Mouse (Mus musculus) C2C12 (cell line): ENCODE results near the gene Tnfsfm13. TPM values are rescaled to one million over a fixed set of nuclear protein-coding genes. Genes with fewer than 3 reads are reported as not detected.

ENCODE experiments used
- H3K27me3 ChIP-seq: one replicate; pipeline ENCODE4 v1.6.1; 2011; ENCODE audit not compliant: control insufficient read depth, insufficient read depth, insufficient read length
- H3K36me3 ChIP-seq: one replicate; pipeline ENCODE4 v1.6.1; 2011; ENCODE audit not compliant: control insufficient read depth, insufficient read depth
- H3K4me3 ChIP-seq: one replicate; pipeline ENCODE4 v1.5.1; 2011; ENCODE audit warnings: mild to moderate bottlenecking, control low read depth; ENCODE audit not compliant: poor library complexity, insufficient read depth, severe bottlenecking
- H3K79me2 ChIP-seq: one replicate; pipeline ENCODE4 v1.6.1; 2011; ENCODE audit not compliant: control insufficient read depth, insufficient read depth
- H3K79me3 ChIP-seq: one replicate; pipeline ENCODE4 v1.6.1; 2011; ENCODE audit warnings: low read depth, control low read depth
- H3ac ChIP-seq: one replicate; pipeline ENCODE3; 2011; ENCODE audit warnings: low read depth; ENCODE audit not compliant: control insufficient read depth, insufficient read length
- CEBPB ChIP-seq: IDR thresholded peaks from one replicate; pipeline ENCODE4 v1.6.1; 2011; ENCODE audit warnings: low read depth, mild to moderate bottlenecking, control low read depth, moderate library complexity
- CTCF ChIP-seq: IDR thresholded peaks from one replicate; pipeline ENCODE4 v1.5.1; 2011; ENCODE audit not compliant: control insufficient read depth, insufficient read depth, insufficient read length
- FOSL1 ChIP-seq: IDR thresholded peaks from one replicate; pipeline ENCODE4 v1.8.0; 2011; ENCODE audit warnings: mild to moderate bottlenecking, low read length; ENCODE audit not compliant: poor library complexity, insufficient read depth, severe bottlenecking
- MAX ChIP-seq: IDR thresholded peaks from one replicate; pipeline ENCODE4 v1.6.1; 2011; ENCODE audit warnings: mild to moderate bottlenecking, control low read depth
- MYOD1 ChIP-seq: IDR thresholded peaks from one replicate; pipeline ENCODE4 v1.6.1; 2011; ENCODE audit warnings: low read depth; ENCODE audit not compliant: control insufficient read depth, insufficient read length
- MYOG ChIP-seq: IDR thresholded peaks from one replicate; pipeline ENCODE4 v1.6.1; 2011; ENCODE audit not compliant: control insufficient read depth, insufficient read length; ENCODE audit errors: extremely low read depth
- USF1 ChIP-seq: IDR thresholded peaks from one replicate; pipeline ENCODE4 v1.6.1; 2011; ENCODE audit warnings: low read depth, mild to moderate bottlenecking, control low read depth, moderate library complexity
- polyA plus RNA-seq: library from polyadenylated mRNA; unstranded; fragments of >200 nt; fragmentation: generic; extraction: Trizol; gene quantifications from one replicate; pipeline ENCODE4 v1.2.1, GENCODE M21; 2012; ENCODE audit warnings: missing spikeins

Gene Tnfsfm13
- polyA plus RNA-seq, 1 experiment, result 1.5 TPM

DNA sequence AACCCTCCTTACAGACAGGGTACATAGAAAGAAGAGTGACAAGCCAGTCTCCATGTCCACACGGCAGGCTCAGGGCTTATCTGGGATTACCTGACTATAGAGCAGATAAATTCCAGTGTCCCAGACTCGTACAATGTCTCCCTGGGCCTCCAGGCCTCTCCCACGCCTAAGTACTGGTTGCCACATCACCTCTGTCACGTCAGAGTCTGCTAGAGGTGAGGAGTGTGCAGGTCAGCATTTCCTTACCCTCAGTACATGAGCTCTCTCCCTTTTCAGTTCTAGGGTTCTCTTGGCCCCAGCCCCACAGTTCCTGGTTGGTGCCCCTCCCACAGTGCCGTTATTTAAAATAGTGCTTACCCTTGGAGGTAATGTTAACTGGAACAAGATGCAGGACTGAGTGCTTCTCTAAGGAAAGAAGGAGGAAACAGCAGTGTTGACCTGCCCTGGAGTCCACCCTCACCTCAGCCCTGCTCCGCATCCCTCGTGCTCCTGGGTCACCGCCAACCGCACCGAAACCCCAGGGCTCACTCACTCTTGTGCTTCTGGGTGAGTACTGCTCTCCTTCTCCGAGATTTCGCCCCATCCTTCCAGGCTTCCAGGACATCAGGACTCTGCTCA lies 11.7 kb downstream of the Tnfsfm13 start:
- Histone ChIP-seq H3K27me3 (no peaks in the 10 kb centered on the region), H3K36me3 (peaks cover 4% of the 10 kb centered on the region), H3K79me3 (peaks cover 22% of the 10 kb centered on the region), H3ac (no peak overlapping the region), H3K4me3 (no peak overlapping the region), H3K79me2 (peaks cover 33% of the 10 kb centered on the region)
- TF ChIP-seq CTCF, result no peak
- no peak for TF ChIP-seq FOSL1
- no peak for TF ChIP-seq MAX
- TF ChIP-seq MYOD1, result no peak
- TF ChIP-seq MYOG, result no peak
- no peak for TF ChIP-seq USF1
- TF ChIP-seq CEBPB, result no peak

DNA sequence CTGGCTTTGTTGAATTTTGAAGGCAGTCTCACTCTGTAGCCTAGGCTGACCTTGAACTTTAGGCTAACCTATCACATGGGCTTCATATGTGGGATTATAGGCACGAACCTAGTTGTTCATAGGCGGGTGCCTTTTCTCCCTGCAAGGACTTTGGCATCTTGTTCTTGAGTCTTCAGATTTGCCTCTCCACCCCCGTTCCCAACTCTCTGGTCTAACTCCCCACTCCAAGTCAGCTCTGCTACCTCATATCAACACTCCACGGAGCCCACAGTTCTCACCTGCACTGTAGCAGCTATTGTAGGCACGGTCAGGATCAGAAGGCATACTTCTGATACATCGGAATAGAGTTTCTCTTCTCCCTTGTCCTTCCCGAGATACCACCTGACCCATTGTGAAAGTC lies 12.3 kb downstream of the Tnfsfm13 start:
- Histone ChIP-seq H3K27me3 (no peaks in the 10 kb centered on the region), H3ac (no peak overlapping the region), H3K79me2 (peaks cover 40% of the 10 kb centered on the region), H3K36me3 (peaks cover 10% of the 10 kb centered on the region), H3K4me3 (no peak overlapping the region), H3K79me3 (peaks cover 23% of the 10 kb centered on the region)
- no peak for TF ChIP-seq CTCF
- TF ChIP-seq MYOG, result no peak
- no peak for TF ChIP-seq MYOD1
- no peak for TF ChIP-seq MAX

- Histone ChIP-seq H3K4me3 (no peak overlapping the region), H3K36me3 (peaks cover 16% of the 10 kb centered on the region), H3K79me3 (peaks cover 25% of the 10 kb centered on the region), H3K27me3 (no peaks in the 10 kb centered on the region), H3K79me2 (peaks cover 46% of the 10 kb centered on the region), H3ac (peak overlapping the region; percentile 50)
- TF ChIP-seq CEBPB, result no peak
- no peak for TF ChIP-seq MYOD1
- TF ChIP-seq MAX, result no peak
- no peak for TF ChIP-seq MYOG
- peak; percentile 68 for TF ChIP-seq CTCF
Observed at GRCm38 (mm10) chr11:69682840-69683533, 12.9 kb downstream of the Tnfsfm13 start.

DNA sequence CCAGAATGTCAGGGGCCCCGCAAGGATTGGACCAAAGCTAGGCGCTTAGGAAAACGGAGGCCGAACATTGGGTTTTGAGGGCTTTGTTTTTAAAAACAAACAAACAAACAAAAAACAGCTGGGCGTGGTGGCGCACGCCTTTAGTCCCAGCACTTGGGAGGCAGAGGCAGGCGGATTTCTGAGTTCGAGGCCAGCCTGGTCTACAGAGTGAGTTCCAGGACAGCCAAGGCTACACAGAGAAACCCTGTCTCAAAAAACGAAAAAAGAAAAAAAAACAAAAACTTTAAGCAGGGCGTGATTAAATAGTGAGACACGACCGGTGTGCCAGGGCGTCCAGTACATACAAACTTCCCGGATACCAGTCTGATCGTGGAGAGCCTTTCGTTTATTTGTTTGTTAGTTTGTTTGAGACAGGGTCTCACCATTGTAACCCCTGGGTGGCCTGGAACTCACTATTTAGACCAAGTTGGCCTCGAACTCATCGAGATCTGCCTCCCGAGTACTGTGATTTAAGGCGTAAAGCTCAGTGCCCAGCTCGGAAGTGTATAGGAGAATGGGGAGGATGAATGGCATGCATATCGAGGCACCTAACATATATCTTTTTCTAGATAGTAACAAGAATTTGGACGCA lies 13.6 kb downstream of the Tnfsfm13 start:
- peaks cover 52% of the 10 kb centered on the region for H3K79me2 ChIP-seq
- H3K79me3 ChIP-seq, result peaks cover 25% of the 10 kb centered on the region
- H3K27me3 ChIP-seq, result no peaks in the 10 kb centered on the region
- peak overlapping the region; percentile 99 for H3K4me3 ChIP-seq
- no peak for TF ChIP-seq MYOG
- no peak for TF ChIP-seq USF1
- no peak for TF ChIP-seq MAX
- no peak for TF ChIP-seq MYOD1
- TF ChIP-seq FOSL1, result no peak
- TF ChIP-seq CEBPB, result no peak
- H3ac ChIP-seq, result peak overlapping the region; percentile 67
- peaks cover 22% of the 10 kb centered on the region for H3K36me3 ChIP-seq

- TF ChIP-seq MYOG, result no peak
- TF ChIP-seq FOSL1, result no peak
- TF ChIP-seq USF1, result no peak
- no peak for TF ChIP-seq MAX
- TF ChIP-seq MYOD1, result no peak
- TF ChIP-seq CTCF, result no peak
- TF ChIP-seq CEBPB, result no peak
Observed at GRCm38 (mm10) chr11:69681314-69682208, 14.3 kb downstream of the Tnfsfm13 start, which contains the start of gene Senp3. TSS of gene Senp3 (minus strand) at chr11:69682084.

More at GRCm38 (mm10) chr11:69681314-69682208, 14.3 kb downstream of the Tnfsfm13 start, which contains the start of gene Senp3:
- Histone ChIP-seq H3ac (peak within 1 kb of the TSS; percentile 73), H3K36me3 (peaks cover 29% of the 10 kb centered on the region), H3K79me2 (peaks cover 60% of the 10 kb centered on the region), H3K79me3 (peaks cover 26% of the 10 kb centered on the region), H3K27me3 (no peaks in the 10 kb centered on the region), H3K4me3 (peak within 1 kb of the TSS; percentile 99)
